ENCODE assay signal across 9 mouse cellular contexts in genomic region chr2:180805966-180806365, GRCm38 (mm10). TPM values are rescaled to one million over a fixed set of nuclear protein-coding genes. Genes with fewer than 3 reads are reported as not detected.
DNase-seq lines count a peak whose midpoint lies in the region; ATAC-seq lines count a peak whose summit lies in the region.
"Had no signal": no experiment of that assay in that cellular context is flagged by ENCODE, and none has a peak within 500 bp of the region (broad histone marks: within the 10 kb centered on the region; RNA-seq: fewer than 3 reads in every experiment).

No protein-coding gene starts in this region.

- 60% methylated on average over 1 of the region's 1 CpGs for WGBS in embryonic facial prominence, embryonic 12.5 days
- 69% methylated on average over 1 of the region's 1 CpGs for WGBS in neural tube, embryonic 15.5 days

- H3K27ac ChIP-seq in embryonic facial prominence, embryonic 12.5 days = no peak overlapping the region
- H3K27ac ChIP-seq in neural tube, embryonic 15.5 days (replicated peaks) = no peak overlapping the region
- H3K27ac ChIP-seq: macrophage had no signal

- no peak for ATAC-seq in CD4-positive, CD25-positive, alpha-beta regulatory T cell, adult 4 months
- ATAC-seq in embryonic facial prominence, embryonic 12.5 days (ENCODE audit: insufficient number of reproducible peaks, insufficient read depth, low FRiP score, low TSS enrichment) = 0 out of 2 replicates have a peak, but pooled peaks have one; percentile 15
- peak; percentile 62; the same call in 1 of the 2 replicates for ATAC-seq in neural tube, embryonic 15.5 days (ENCODE audit: low FRiP score)
- no peak for ATAC-seq in erythroid progenitor cell, adult 5-6 weeks (replicated peaks; ENCODE audit: low FRiP score, poor library complexity, severe bottlenecking)

- H3K4me3 ChIP-seq in embryonic facial prominence, embryonic 12.5 days = no peak overlapping the region
- no peak overlapping the region for H3K4me3 ChIP-seq in neural tube, embryonic 15.5 days (replicated peaks)

- H3K27me3 ChIP-seq in embryonic facial prominence, embryonic 12.5 days = no peaks in the 10 kb centered on the region
- no peaks in the 10 kb centered on the region; the same call in 1 of the 2 replicates for H3K27me3 ChIP-seq in neural tube, embryonic 15.5 days (replicated peaks)

- H3K4me2 ChIP-seq in embryonic facial prominence, embryonic 12.5 days (replicated peaks) = no peak overlapping the region
- H3K4me2 ChIP-seq in neural tube, embryonic 15.5 days = no peak overlapping the region

- H3K9me3 ChIP-seq in embryonic facial prominence, embryonic 12.5 days = no peaks in the 10 kb centered on the region
- no peaks in the 10 kb centered on the region for H3K9me3 ChIP-seq in neural tube, embryonic 15.5 days (replicated peaks)

- peak; percentile 11 for DNase-seq in CD4-positive, CD25-positive, alpha-beta regulatory T cell, adult 2 months (ENCODE audit: low read depth, low spot score)
- DNase-seq in thymus, postnatal 4 days = peak; percentile 42
- DNase-seq in thymus, postnatal 0 days (ENCODE audit: low spot score) = no peak
- peak; percentile 75 for DNase-seq in layer of hippocampus, adult 9-11 months

- no peaks in the 10 kb centered on the region for H3K36me3 ChIP-seq in embryonic facial prominence, embryonic 12.5 days
- H3K36me3 ChIP-seq in neural tube, embryonic 15.5 days = no peaks in the 10 kb centered on the region

- H3K9ac ChIP-seq in embryonic facial prominence, embryonic 12.5 days = no peak overlapping the region
- H3K9ac ChIP-seq in neural tube, embryonic 15.5 days (replicated peaks) = no peak overlapping the region

- H3K4me1 ChIP-seq in embryonic facial prominence, embryonic 12.5 days = no peaks in the 10 kb centered on the region
- peaks cover 11% of the 10 kb centered on the region; the same call in 1 of the 2 replicates for H3K4me1 ChIP-seq in neural tube, embryonic 15.5 days

RNA-seq across cellular contexts. Expression of gene Bhlhe23, which starts 29.3 kb away (rescaled TPM):
- polyA plus RNA-seq in CD4-positive, CD25-positive, alpha-beta regulatory T cell, adult 4 months (2017; shearing (Covaris generic)) = not detected
- polyA plus RNA-seq in thymus, postnatal 0 days (2015; fragmentation: Nextera tagmentation; extraction: Ambion mirVana) = 0.17 and 0.19 TPM in 2 replicates
- 0.97 and 1.3 TPM in 2 replicates for polyA plus RNA-seq in embryonic facial prominence, embryonic 12.5 days (2016; fragmentation: Nextera tagmentation; extraction: Ambion mirVana)
- 1.6 and 1.9 TPM in 2 replicates for polyA plus RNA-seq in neural tube, embryonic 15.5 days (2015; fragmentation: Nextera tagmentation; extraction: Ambion mirVana)
- total RNA-seq in erythroid progenitor cell, adult 5-6 weeks (2015; ENCODE audit: low replicate concordance) = not detected in 2 replicates
- total RNA-seq in erythroid progenitor cell, adult 5-6 weeks (2017; ENCODE audit: low replicate concordance) = not detected in 2 replicates
- polyA plus RNA-seq: macrophage had no signal

Comparison
In these comparisons a context has a peak if more than half of its experiments do, and no peak if none do; other contexts are left out.
1. ATAC-seq: peak in embryonic facial prominence, embryonic 12.5 days (single experiment) and neural tube, embryonic 15.5 days (single experiment); none in CD4-positive, CD25-positive, alpha-beta regulatory T cell, adult 4 months (single experiment) and erythroid progenitor cell, adult 5-6 weeks (single experiment).